Mouse (Mus musculus) CH12.LX (cell line): Measurements from ENCODE around the gene Lztr1.

ENCODE experiments used
- CTCF ChIP-seq, 2 experiments: IDR thresholded peaks in 1 of 2; conservative IDR thresholded peaks in 1 of 2; 2 replicates each; pipeline ENCODE4 v1.5.1; 2011 to 2012; ENCODE audit warnings: low read depth in 2 of 2, low read length in 2 of 2, improper control_type of control experiment in 1 of 2, inconsistent platforms in 1 of 2, mild to moderate bottlenecking in 1 of 2, moderate library complexity in 1 of 2
- ELF1 ChIP-seq: IDR thresholded peaks from 2 replicates; pipeline ENCODE4 v1.6.1; 2014; ENCODE audit warnings: low read depth, mild to moderate bottlenecking, inconsistent platforms, low read length, improper control_type of control experiment
- EP300 ChIP-seq: IDR thresholded peaks from 2 replicates; pipeline ENCODE4 v1.6.1; 2011; ENCODE audit warnings: low read length, improper control_type of control experiment
- POLR2A ChIP-seq: IDR thresholded peaks from 2 replicates; pipeline ENCODE4 v1.6.1; 2011; ENCODE audit warnings: low read depth, mild to moderate bottlenecking, improper control_type of control experiment, low read length
- USF2 ChIP-seq: conservative IDR thresholded peaks from 2 replicates; pipeline ENCODE4 v1.6.1; 2011; ENCODE audit warnings: low read depth, low read length, improper control_type of control experiment

GRCm38 (mm10) chr16:17559396-17560027 is 51.0 kb downstream of the Lztr1 start:
- no peak for TF ChIP-seq POLR2A
- TF ChIP-seq ELF1, result no peak
- TF ChIP-seq USF2, result no peak
- no peak for TF ChIP-seq EP300
- TF ChIP-seq CTCF (conservative IDR thresholded peaks at IDR 0.05 in 1 of 2, IDR thresholded peaks at IDR 0.05 in 1 of 2; ENCODE audit: low read depth in 2 of 2, low read length in 2 of 2), result no peak
